Mouse (Mus musculus): ENCODE measurements around the gene Rad51d. TPM values are rescaled to one million over a fixed set of nuclear protein-coding genes. Genes with fewer than 3 reads are reported as not detected.

Gene Rad51d
- polyA plus RNA-seq, 1 experiment from 2014 or later: 11.3 TPM

GRCm38 (mm10) chr11:82852958-82853357 is 37.5 kb downstream of the Rad51d start:
- no peak for ATAC-seq (ENCODE audit: low FRiP score)
- no peak overlapping the region for H3K27ac ChIP-seq (replicated peaks)
- H3K36me3 ChIP-seq: no peaks in the 10 kb centered on the region
- H3K4me3 ChIP-seq (replicated peaks): no peak overlapping the region
- no peaks in the 10 kb centered on the region for H3K27me3 ChIP-seq (replicated peaks)
- H3K9me3 ChIP-seq (replicated peaks): no peaks in the 10 kb centered on the region
- no peak overlapping the region for H3K4me2 ChIP-seq
- H3K4me1 ChIP-seq: peaks cover 17% of the 10 kb centered on the region
- H3K9ac ChIP-seq (replicated peaks): no peak overlapping the region
- 92% methylated on average over 7 of the region's 7 CpGs for WGBS

DNA sequence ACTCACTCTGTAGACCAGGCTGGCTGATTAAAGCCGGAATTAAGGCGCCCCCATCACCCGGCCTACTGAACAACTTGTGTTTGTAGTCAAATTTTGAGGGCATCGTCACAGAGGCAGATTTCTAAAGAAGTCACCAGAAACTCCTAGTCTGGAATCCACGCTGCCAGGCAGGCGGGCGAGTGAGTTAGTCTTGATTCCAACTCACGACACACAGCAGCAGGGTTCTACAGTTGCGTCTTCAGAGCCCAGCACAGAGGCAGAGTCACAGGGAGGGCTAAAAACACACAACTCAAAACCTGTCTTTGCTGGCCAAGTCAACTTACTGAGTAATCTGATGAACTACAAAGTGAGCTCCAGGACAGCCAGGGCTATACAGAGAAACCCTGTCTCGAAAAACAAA is 37.9 kb downstream of the Rad51d start:
- no peaks in the 10 kb centered on the region for H3K9me3 ChIP-seq (replicated peaks)
- no peaks in the 10 kb centered on the region for H3K36me3 ChIP-seq
- no peak overlapping the region for H3K27ac ChIP-seq (replicated peaks)
- 89% methylated on average over 10 of the region's 10 CpGs for WGBS
- H3K4me2 ChIP-seq: no peak overlapping the region
- no peak for ATAC-seq (ENCODE audit: low FRiP score)
- no peak overlapping the region for H3K9ac ChIP-seq (replicated peaks)
- no peak overlapping the region for H3K4me3 ChIP-seq (replicated peaks)
- H3K4me1 ChIP-seq: peaks cover 21% of the 10 kb centered on the region
- H3K27me3 ChIP-seq (replicated peaks): no peaks in the 10 kb centered on the region

DNA sequence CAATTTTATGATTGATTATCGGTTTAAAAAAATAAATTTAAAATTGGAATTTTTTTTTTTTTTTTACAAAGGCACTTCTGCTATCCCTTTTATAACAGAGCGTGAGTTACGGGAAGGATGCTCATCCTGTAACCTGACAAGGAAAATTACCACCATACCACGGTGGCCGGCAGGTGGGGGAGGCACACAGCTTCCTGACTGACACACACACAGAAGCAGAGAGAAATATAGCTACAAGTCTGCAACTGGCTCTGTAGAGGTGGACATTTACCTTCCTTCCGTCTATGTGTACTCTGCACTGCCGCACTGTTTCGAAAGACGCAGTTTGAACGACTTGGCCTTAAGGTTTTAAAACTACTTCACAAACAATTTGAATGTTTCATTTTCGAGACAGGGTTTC is 38.3 kb downstream of the Rad51d start:
- H3K27ac ChIP-seq (replicated peaks): no peak overlapping the region
- no peak for ATAC-seq (ENCODE audit: low FRiP score)
- H3K9me3 ChIP-seq (replicated peaks): no peaks in the 10 kb centered on the region
- H3K36me3 ChIP-seq: no peaks in the 10 kb centered on the region
- no peaks in the 10 kb centered on the region for H3K27me3 ChIP-seq (replicated peaks)
- H3K4me2 ChIP-seq: no peak overlapping the region
- H3K4me3 ChIP-seq (replicated peaks): no peak overlapping the region
- peaks cover 25% of the 10 kb centered on the region for H3K4me1 ChIP-seq
- 84% methylated on average over 11 of the region's 11 CpGs for WGBS
- no peak overlapping the region for H3K9ac ChIP-seq (replicated peaks)

DNA sequence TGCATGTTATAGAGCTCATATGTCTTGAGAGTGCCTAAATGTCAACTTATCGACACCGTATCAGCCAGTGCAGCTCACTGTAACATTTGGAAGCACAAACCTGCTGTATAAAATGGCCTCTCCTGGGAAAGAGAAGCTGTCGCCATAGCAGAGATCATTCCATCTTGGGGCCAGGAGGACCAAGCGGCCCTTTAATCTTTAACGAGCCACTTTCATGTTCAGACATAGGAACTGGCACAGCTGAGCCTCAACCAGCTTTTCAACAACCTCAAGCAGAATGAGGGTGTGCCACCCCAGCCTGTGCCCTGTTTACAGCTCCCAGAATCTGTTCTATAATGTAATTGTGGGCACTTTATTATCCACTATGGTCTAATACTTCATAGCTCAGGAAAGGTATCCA is 40.2 kb downstream of the Rad51d start:
- Histone ChIP-seq H3K4me2 (no peak overlapping the region), H3K4me3 (replicated peaks) (no peak overlapping the region), H3K27me3 (replicated peaks) (no peaks in the 10 kb centered on the region), H3K4me1 (peaks cover 31% of the 10 kb centered on the region), H3K9ac (replicated peaks) (no peak overlapping the region), H3K9me3 (replicated peaks) (no peaks in the 10 kb centered on the region), H3K36me3 (no peaks in the 10 kb centered on the region), H3K27ac (replicated peaks) (no peak overlapping the region)
- WGBS: 34% methylated on average over 5 of the region's 5 CpGs
- no peak for ATAC-seq (ENCODE audit: low FRiP score)

- H3K9me3 ChIP-seq (replicated peaks): no peaks in the 10 kb centered on the region
- H3K4me1 ChIP-seq: peaks cover 35% of the 10 kb centered on the region
- H3K27me3 ChIP-seq (replicated peaks): no peaks in the 10 kb centered on the region
- 26% methylated on average over 6 of the region's 6 CpGs for WGBS
- H3K27ac ChIP-seq (replicated peaks): no peak overlapping the region
- no peak for ATAC-seq (ENCODE audit: low FRiP score)
- H3K9ac ChIP-seq (replicated peaks): no peak overlapping the region
- no peak overlapping the region for H3K4me3 ChIP-seq (replicated peaks)
- no peak overlapping the region for H3K4me2 ChIP-seq
- no peaks in the 10 kb centered on the region for H3K36me3 ChIP-seq
Observed at GRCm38 (mm10) chr11:82847571-82848000, 42.8 kb downstream of the Rad51d start.

- Histone ChIP-seq H3K36me3 (no peaks in the 10 kb centered on the region), H3K4me2 (no peak overlapping the region), H3K9me3 (replicated peaks) (no peaks in the 10 kb centered on the region), H3K27ac (replicated peaks) (no peak overlapping the region), H3K4me1 (peaks cover 35% of the 10 kb centered on the region), H3K27me3 (replicated peaks) (no peaks in the 10 kb centered on the region), H3K9ac (replicated peaks) (no peak overlapping the region), H3K4me3 (replicated peaks) (no peak overlapping the region)
- 87% methylated on average over 3 of the region's 3 CpGs for WGBS
- no peak for ATAC-seq (ENCODE audit: low FRiP score)
Observed at GRCm38 (mm10) chr11:82846938-82847337, 43.5 kb downstream of the Rad51d start.

DNA sequence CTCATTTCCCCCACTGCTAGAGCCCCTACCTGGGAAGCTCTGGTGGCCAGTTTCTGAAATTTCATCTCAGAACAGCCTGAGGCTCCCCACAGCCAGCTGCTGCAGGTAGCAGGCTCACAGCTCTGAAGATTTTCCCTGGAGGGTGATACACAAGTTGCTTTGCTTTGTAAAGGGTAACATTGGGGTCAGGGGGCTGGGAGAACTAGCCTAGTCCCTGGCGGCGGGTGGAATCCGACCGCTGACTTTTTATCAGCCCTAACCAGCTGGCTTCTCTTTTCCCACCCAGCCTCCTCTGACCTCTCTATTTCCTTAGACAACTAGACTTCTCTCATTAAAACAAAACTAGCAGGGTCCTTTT is 44.4 kb downstream of the Rad51d start:
- Histone ChIP-seq H3K27ac (replicated peaks) (no peak overlapping the region), H3K36me3 (no peaks in the 10 kb centered on the region), H3K4me3 (replicated peaks) (no peak overlapping the region), H3K4me1 (peaks cover 30% of the 10 kb centered on the region), H3K9me3 (replicated peaks) (no peaks in the 10 kb centered on the region), H3K4me2 (peak overlapping the region; percentile 42), H3K27me3 (replicated peaks) (no peaks in the 10 kb centered on the region), H3K9ac (replicated peaks) (peak overlapping the region; percentile 29; the same call in 1 of the 2 replicates)
- 21% methylated on average over 4 of the region's 4 CpGs for WGBS
- ATAC-seq (ENCODE audit: low FRiP score): no peak

GRCm38 (mm10) chr11:82845415-82846078 is 44.9 kb downstream of the Rad51d start:
- ATAC-seq (ENCODE audit: low FRiP score): peak; percentile 66
- Histone ChIP-seq H3K4me2 (peak overlapping the region; percentile 42), H3K9me3 (replicated peaks) (no peaks in the 10 kb centered on the region), H3K4me1 (peaks cover 27% of the 10 kb centered on the region), H3K36me3 (no peaks in the 10 kb centered on the region), H3K9ac (replicated peaks) (peak overlapping the region; percentile 29; the same call in 1 of the 2 replicates), H3K27me3 (replicated peaks) (no peaks in the 10 kb centered on the region), H3K27ac (replicated peaks) (no peak overlapping the region), H3K4me3 (replicated peaks) (peak overlapping the region; percentile 8; the same call in 1 of the 2 replicates)
- WGBS: 26% methylated on average over 16 of the region's 16 CpGs

GRCm38 (mm10) chr11:82844771-82845414 is 45.5 kb downstream of the Rad51d start:
- H3K27ac ChIP-seq (replicated peaks): no peak overlapping the region
- no peaks in the 10 kb centered on the region for H3K9me3 ChIP-seq (replicated peaks)
- peaks cover 21% of the 10 kb centered on the region for H3K4me1 ChIP-seq
- no peak for ATAC-seq (ENCODE audit: low FRiP score)
- peak overlapping the region; percentile 42; the same call in 1 of the 2 replicates for H3K4me2 ChIP-seq
- no peaks in the 10 kb centered on the region for H3K36me3 ChIP-seq
- no peak overlapping the region for H3K9ac ChIP-seq (replicated peaks)
- no peak overlapping the region for H3K4me3 ChIP-seq (replicated peaks)
- 64% methylated on average over 11 of the region's 11 CpGs for WGBS
- H3K27me3 ChIP-seq (replicated peaks): no peaks in the 10 kb centered on the region

GRCm38 (mm10) chr11:82838511-82838910 is 51.9 kb downstream of the Rad51d start:
- 30% methylated on average over 5 of the region's 5 CpGs for WGBS
- Histone ChIP-seq H3K4me2 (no peak overlapping the region), H3K27ac (replicated peaks) (no peak overlapping the region), H3K36me3 (no peaks in the 10 kb centered on the region), H3K4me1 (peaks cover 29% of the 10 kb centered on the region), H3K9me3 (replicated peaks) (no peaks in the 10 kb centered on the region), H3K27me3 (replicated peaks) (no peaks in the 10 kb centered on the region), H3K4me3 (replicated peaks) (no peak overlapping the region), H3K9ac (replicated peaks) (no peak overlapping the region)
- no peak for ATAC-seq (ENCODE audit: low FRiP score)

DNA sequence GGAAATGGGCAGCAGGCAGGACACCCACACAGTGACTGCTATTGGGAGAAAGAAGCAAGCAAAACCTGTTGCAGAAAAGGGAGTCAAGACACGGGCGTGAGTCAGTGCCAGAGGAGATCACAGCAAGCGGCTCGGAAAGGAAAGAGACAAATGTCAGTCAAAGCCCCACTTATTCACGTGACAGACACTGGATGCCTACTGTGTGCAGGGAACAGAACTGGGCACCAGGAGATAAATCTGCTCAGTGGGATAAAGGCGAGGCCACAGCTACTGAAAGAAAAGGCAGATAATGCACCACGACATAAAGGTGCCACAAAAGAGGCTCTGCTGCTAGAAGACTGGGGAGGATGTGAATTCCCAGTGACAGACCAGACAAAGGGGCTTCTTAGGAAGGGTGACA is 52.6 kb downstream of the Rad51d start:
- H3K27me3 ChIP-seq (replicated peaks): no peaks in the 10 kb centered on the region
- peaks cover 29% of the 10 kb centered on the region for H3K4me1 ChIP-seq
- no peak overlapping the region for H3K4me2 ChIP-seq
- WGBS: 14% methylated on average over 7 of the region's 7 CpGs
- H3K9me3 ChIP-seq (replicated peaks): no peaks in the 10 kb centered on the region
- ATAC-seq (ENCODE audit: low FRiP score): no peak
- H3K9ac ChIP-seq (replicated peaks): no peak overlapping the region
- no peak overlapping the region for H3K27ac ChIP-seq (replicated peaks)
- H3K36me3 ChIP-seq: no peaks in the 10 kb centered on the region
- H3K4me3 ChIP-seq (replicated peaks): no peak overlapping the region

DNA sequence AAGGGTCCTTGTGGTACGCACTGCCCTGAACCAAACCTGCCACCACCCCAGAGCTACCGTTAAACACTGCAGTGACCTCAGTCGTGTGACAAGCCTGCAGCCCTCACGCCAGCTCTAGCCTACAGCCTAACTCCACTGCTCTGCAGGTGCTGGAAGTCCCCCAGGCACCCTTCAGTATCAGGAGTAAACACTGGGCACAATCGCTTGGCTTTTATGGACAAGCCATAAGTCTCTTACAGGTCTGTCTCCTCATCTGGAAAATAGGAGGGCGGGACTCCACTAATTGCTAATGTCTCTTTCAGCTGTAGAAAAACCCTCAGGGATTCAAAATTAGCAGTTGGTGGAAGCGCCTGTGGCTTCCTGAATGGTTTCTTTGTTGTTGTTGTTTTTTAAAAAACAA is 53.2 kb downstream of the Rad51d start:
- H3K27me3 ChIP-seq (replicated peaks): no peaks in the 10 kb centered on the region
- ATAC-seq (ENCODE audit: low FRiP score): no peak
- no peak overlapping the region for H3K4me2 ChIP-seq
- H3K9me3 ChIP-seq (replicated peaks): no peaks in the 10 kb centered on the region
- no peak overlapping the region for H3K9ac ChIP-seq (replicated peaks)
- H3K4me1 ChIP-seq: peaks cover 29% of the 10 kb centered on the region
- H3K27ac ChIP-seq (replicated peaks): no peak overlapping the region
- H3K4me3 ChIP-seq (replicated peaks): no peak overlapping the region
- 18% methylated on average over 7 of the region's 7 CpGs for WGBS
- H3K36me3 ChIP-seq: no peaks in the 10 kb centered on the region
